Mouse (Mus musculus) liver, embryonic 14.5 days (tissue): Measurements from ENCODE around the gene Napsa.

Source experiments
- CTCF ChIP-seq: IDR thresholded peaks from 2 replicates; pipeline ENCODE4 v1.5.1; 2016; ENCODE audit warnings: antibody characterized with exemption, low read depth, control low read depth
- EP300 ChIP-seq: IDR thresholded peaks from 2 replicates; pipeline ENCODE4 v1.6.1; 2016; ENCODE audit warnings: antibody characterized with exemption, low read depth

GRCm38 (mm10) chr7:44624828-44625227, 52.6 kb downstream of the Napsa start:
- TF ChIP-seq CTCF: no peak
- no peak for TF ChIP-seq EP300
